Mouse (Mus musculus): ENCODE measurements around the gene Lgals4. TPM values are rescaled to one million over a fixed set of nuclear protein-coding genes. Genes with fewer than 3 reads are reported as not detected.

The Lgals4 gene
- total and polyA plus RNA-seq, 2 experiments from 2014 or later: 3.5 to 4.8 TPM

DNA sequence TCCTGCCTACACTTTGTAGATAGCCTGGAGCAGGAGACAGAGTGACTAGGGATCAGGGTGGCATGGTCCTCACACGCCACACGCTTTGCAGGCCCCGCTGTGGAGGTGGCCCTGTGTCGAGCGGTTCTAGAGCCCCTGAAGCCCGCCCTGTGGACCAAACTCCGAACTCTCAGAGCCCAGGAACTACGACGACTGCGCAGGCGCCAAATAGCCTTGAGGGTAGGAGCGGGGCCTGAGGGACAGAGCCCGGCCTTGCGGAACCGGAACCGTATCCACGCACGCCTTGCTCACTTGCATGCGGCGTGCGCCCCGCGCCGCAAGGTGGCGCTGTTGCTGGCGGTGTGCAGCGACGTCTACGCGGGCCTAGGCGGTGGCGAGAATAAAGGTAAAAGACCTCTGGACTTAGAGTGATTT lies 37.1 kb upstream of the Lgals4 start:
- no peaks in the 10 kb centered on the region for H3K4me1 ChIP-seq (ENCODE audit: insufficient read depth, low read length)
- H3K36me3 ChIP-seq (ENCODE audit: insufficient read depth, low read length): no peaks in the 10 kb centered on the region
- no peak overlapping the region for H3K27ac ChIP-seq (ENCODE audit: low read depth, low read length)
- WGBS: 13% methylated on average over 32 of the region's 32 CpGs
- ATAC-seq (ENCODE audit: low FRiP score): peak; percentile 68
- TF ChIP-seq CTCF (IDR thresholded peaks at IDR 0.05): peak; percentile 89
- no peak overlapping the region; the same call in 1 of the 2 replicates for H3K9ac ChIP-seq (replicated peaks; ENCODE audit: low read length, poor library complexity, severe bottlenecking)
- peak overlapping the region; percentile 31 for H3K4me2 ChIP-seq (ENCODE audit: low read depth, low read length, poor library complexity, severe bottlenecking)
- no peaks in the 10 kb centered on the region for H3K9me3 ChIP-seq (ENCODE audit: low read length)
- peak; percentile 62 for DNase-seq (ENCODE audit: low spot score)
- no peaks in the 10 kb centered on the region for H3K27me3 ChIP-seq (ENCODE audit: insufficient read depth, low read length)
- H3K4me3 ChIP-seq (ENCODE audit: low read depth, low read length): peak overlapping the region; percentile 2; the same call in 1 of the 2 replicates

DNA sequence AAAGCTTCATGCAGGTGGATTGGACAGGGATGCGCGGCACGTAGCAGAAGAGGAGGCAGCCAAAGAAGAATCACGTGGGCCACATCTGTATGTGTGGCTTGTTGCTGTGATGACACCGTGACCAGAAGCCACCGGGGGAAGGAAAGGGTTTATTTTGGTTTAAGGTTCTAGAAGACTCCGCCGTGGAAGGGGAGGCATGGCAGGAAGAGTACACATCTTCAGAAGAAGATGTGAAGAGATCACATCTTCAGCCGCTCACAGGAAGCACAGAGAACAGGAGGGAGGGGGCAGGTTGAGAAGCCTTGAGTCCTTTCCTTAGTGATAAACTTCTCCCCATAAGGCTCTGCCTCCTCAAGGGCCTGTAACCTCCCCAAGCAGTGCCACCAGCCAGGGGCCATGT lies 33.7 kb upstream of the Lgals4 start:
- no peaks in the 10 kb centered on the region for H3K27me3 ChIP-seq (ENCODE audit: insufficient read depth, low read length)
- no peak overlapping the region for H3K4me2 ChIP-seq (ENCODE audit: low read depth, low read length, poor library complexity, severe bottlenecking)
- no peaks in the 10 kb centered on the region for H3K9me3 ChIP-seq (ENCODE audit: low read length)
- 94% methylated on average over 9 of the region's 9 CpGs for WGBS
- H3K36me3 ChIP-seq (ENCODE audit: insufficient read depth, low read length): no peaks in the 10 kb centered on the region
- ATAC-seq (ENCODE audit: low FRiP score) (no peak), DNase-seq (ENCODE audit: low spot score) (no peak)
- no peak overlapping the region for H3K27ac ChIP-seq (ENCODE audit: low read depth, low read length)
- H3K9ac ChIP-seq (replicated peaks; ENCODE audit: low read length, poor library complexity, severe bottlenecking): no peak overlapping the region
- H3K4me1 ChIP-seq (ENCODE audit: insufficient read depth, low read length): no peaks in the 10 kb centered on the region
- no peak overlapping the region for H3K4me3 ChIP-seq (ENCODE audit: low read depth, low read length)
- TF ChIP-seq CTCF (IDR thresholded peaks at IDR 0.05): no peak

- WGBS: 83% methylated on average over 3 of the region's 3 CpGs
- no peak for ATAC-seq (ENCODE audit: low FRiP score)
- Histone ChIP-seq H3K9ac (replicated peaks; ENCODE audit: low read length, poor library complexity, severe bottlenecking) (no peak overlapping the region), H3K36me3 (ENCODE audit: insufficient read depth, low read length) (no peaks in the 10 kb centered on the region), H3K27ac (ENCODE audit: low read depth, low read length) (no peak overlapping the region), H3K9me3 (ENCODE audit: low read length) (no peaks in the 10 kb centered on the region), H3K4me1 (ENCODE audit: insufficient read depth, low read length) (no peaks in the 10 kb centered on the region), H3K27me3 (ENCODE audit: insufficient read depth, low read length) (no peaks in the 10 kb centered on the region), H3K4me2 (ENCODE audit: low read depth, low read length, poor library complexity, severe bottlenecking) (no peak overlapping the region), H3K4me3 (ENCODE audit: low read depth, low read length) (no peak overlapping the region)
- no peak for TF ChIP-seq CTCF (IDR thresholded peaks at IDR 0.05)
- no peak for DNase-seq (ENCODE audit: low spot score)
Observed at GRCm38 (mm10) chr7:28801451-28801850, 32.2 kb upstream of the Lgals4 start.

GRCm38 (mm10) chr7:28801901-28802670 lies 31.6 kb upstream of the Lgals4 start:
- 18% methylated on average over 10 of the region's 10 CpGs for WGBS

GRCm38 (mm10) chr7:28802846-28803588 lies 30.6 kb upstream of the Lgals4 start:
- H3K4me3 ChIP-seq (ENCODE audit: low read depth, low read length): no peak overlapping the region
- no peak overlapping the region for H3K4me2 ChIP-seq (ENCODE audit: low read depth, low read length, poor library complexity, severe bottlenecking)
- peaks cover under 1% of the 10 kb centered on the region; the same call in 1 of the 2 replicates for H3K4me1 ChIP-seq (ENCODE audit: insufficient read depth, low read length)
- H3K9ac ChIP-seq (replicated peaks; ENCODE audit: low read length, poor library complexity, severe bottlenecking): no peak overlapping the region
- WGBS: 13% methylated on average over 10 of the region's 10 CpGs
- no peak for ATAC-seq (ENCODE audit: low FRiP score)
- no peak overlapping the region for H3K27ac ChIP-seq (ENCODE audit: low read depth, low read length)
- no peak for TF ChIP-seq CTCF (IDR thresholded peaks at IDR 0.05)
- no peaks in the 10 kb centered on the region for H3K9me3 ChIP-seq (ENCODE audit: low read length)
- H3K36me3 ChIP-seq (ENCODE audit: insufficient read depth, low read length): no peaks in the 10 kb centered on the region
- no peaks in the 10 kb centered on the region for H3K27me3 ChIP-seq (ENCODE audit: insufficient read depth, low read length)
- no peak for DNase-seq (ENCODE audit: low spot score)

More at GRCm38 (mm10) chr7:28801901-28802670, 31.6 kb upstream of the Lgals4 start:
- no peak for ATAC-seq (ENCODE audit: low FRiP score)
- Histone ChIP-seq H3K4me1 (ENCODE audit: insufficient read depth, low read length) (no peaks in the 10 kb centered on the region), H3K36me3 (ENCODE audit: insufficient read depth, low read length) (no peaks in the 10 kb centered on the region), H3K9ac (replicated peaks; ENCODE audit: low read length, poor library complexity, severe bottlenecking) (no peak overlapping the region), H3K27me3 (ENCODE audit: insufficient read depth, low read length) (no peaks in the 10 kb centered on the region), H3K4me2 (ENCODE audit: low read depth, low read length, poor library complexity, severe bottlenecking) (no peak overlapping the region), H3K9me3 (ENCODE audit: low read length) (no peaks in the 10 kb centered on the region), H3K27ac (ENCODE audit: low read depth, low read length) (0 out of 2 replicates have a peak overlapping the region, but pooled peaks have one; percentile 44), H3K4me3 (ENCODE audit: low read depth, low read length) (no peak overlapping the region)
- DNase-seq (ENCODE audit: low spot score): no peak
- TF ChIP-seq CTCF (IDR thresholded peaks at IDR 0.05): no peak

GRCm38 (mm10) chr7:28803756-28804155 lies 29.9 kb upstream of the Lgals4 start:
- no peak for TF ChIP-seq CTCF (IDR thresholded peaks at IDR 0.05)
- H3K9ac ChIP-seq (replicated peaks; ENCODE audit: low read length, poor library complexity, severe bottlenecking): no peak overlapping the region
- no peak overlapping the region for H3K27ac ChIP-seq (ENCODE audit: low read depth, low read length)
- H3K4me2 ChIP-seq (ENCODE audit: low read depth, low read length, poor library complexity, severe bottlenecking): no peak overlapping the region
- H3K9me3 ChIP-seq (ENCODE audit: low read length): no peaks in the 10 kb centered on the region
- H3K27me3 ChIP-seq (ENCODE audit: insufficient read depth, low read length): no peaks in the 10 kb centered on the region
- DNase-seq (ENCODE audit: low spot score): no peak
- 81% methylated on average over 4 of the region's 4 CpGs for WGBS
- no peak for ATAC-seq (ENCODE audit: low FRiP score)
- peaks cover 3% of the 10 kb centered on the region; the same call in 1 of the 2 replicates for H3K4me1 ChIP-seq (ENCODE audit: insufficient read depth, low read length)
- no peak overlapping the region for H3K4me3 ChIP-seq (ENCODE audit: low read depth, low read length)
- H3K36me3 ChIP-seq (ENCODE audit: insufficient read depth, low read length): no peaks in the 10 kb centered on the region
